Mouse (Mus musculus) CD4-positive, CD25-positive, alpha-beta regulatory T cell (primary cell): ENCODE measurements around the gene Ppy. TPM values are rescaled to one million over a fixed set of nuclear protein-coding genes. Genes with fewer than 3 reads are reported as not detected.

Experiments used
- polyA plus RNA-seq: library from polyadenylated mRNA; unstranded; fragments of 100-300 nt; shearing (Covaris generic); gene quantifications from one replicate; pipeline ENCODE4 v1.2.1, GENCODE M21; 2017

Ppy gene
- polyA plus RNA-seq: not detected

GRCm38 (mm10) chr11:102101219-102101618, at the start of gene Ppy:
Gene Ppy (minus strand): TSS chr11:102101319.

GRCm38 (mm10) chr11:102145471-102146001, 44.4 kb upstream of the Ppy start, which contains the start of gene Nags:
Gene Nags (plus strand): TSS chr11:102145513.

GRCm38 (mm10) chr11:102107732-102108131, 6.6 kb upstream of the Ppy start, which contains the start of gene Pyy:
Gene Pyy (minus strand): TSS chr11:102107832.

DNA sequence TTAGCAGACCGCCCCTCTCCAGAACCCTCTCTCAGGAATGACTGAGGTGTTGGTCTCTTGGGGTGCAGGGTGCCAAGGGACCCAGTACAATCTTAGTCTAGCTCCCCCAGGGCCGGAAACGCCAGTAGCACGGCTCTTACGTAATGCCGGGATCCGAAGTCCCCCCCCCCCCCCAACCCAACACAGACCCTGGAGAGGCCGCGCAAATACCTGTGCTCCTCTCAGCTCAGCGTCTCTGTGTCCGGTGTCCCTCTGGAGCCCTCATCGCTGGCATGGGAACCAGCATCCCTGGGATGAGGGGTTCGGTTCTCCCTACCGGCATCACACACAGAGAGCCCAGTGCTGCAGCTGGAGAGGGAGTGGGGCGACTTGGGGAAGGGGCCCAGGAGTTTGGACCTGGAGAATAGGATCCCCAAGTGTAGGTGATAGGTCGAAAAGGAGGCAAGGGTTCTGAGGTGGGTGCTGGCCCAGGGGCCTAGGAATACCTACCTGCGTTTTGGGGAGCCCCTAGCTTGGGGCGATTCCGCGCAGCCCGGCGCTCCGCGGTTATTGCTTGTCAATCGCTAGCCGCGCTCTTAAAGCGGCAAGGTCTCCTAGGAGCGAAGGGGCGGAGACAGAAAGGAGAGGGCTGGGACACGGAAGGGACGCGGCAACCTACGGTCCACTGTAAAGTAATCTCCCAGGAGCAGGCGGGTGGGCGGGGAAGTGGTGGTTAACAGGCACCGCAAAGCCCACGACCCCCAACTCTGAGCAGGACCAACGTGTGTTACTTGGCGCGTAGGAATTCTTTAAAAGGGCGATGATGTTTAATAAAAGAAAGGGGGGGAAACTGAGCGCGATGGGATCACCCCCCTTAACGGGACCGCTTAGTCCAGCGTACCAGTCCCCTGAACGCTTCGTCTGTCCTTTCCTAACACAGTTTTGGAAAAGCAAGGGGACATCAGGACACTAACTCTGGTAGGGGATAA, 12.9 kb downstream of the Ppy start, which contains the start of gene Mpp2:
Gene Mpp2 (minus strand): TSS at position 585 of the 968 bp plus-strand sequence.

Other genes starting within 250 kb of the Ppy start
- not detected for gene Meox1, start 206.9 kb downstream of the Ppy start, polyA plus RNA-seq
- gene Sost, start 134.3 kb downstream of the Ppy start, polyA plus RNA-seq: not detected
- gene Cfap97d1, start 117.0 kb downstream of the Ppy start, polyA plus RNA-seq: not detected
- 0.14 TPM for gene Dusp3, start 114.3 kb downstream of the Ppy start, polyA plus RNA-seq
- gene Mpp3, start 72.9 kb downstream of the Ppy start, polyA plus RNA-seq: 0.12 TPM
- not detected for gene Cd300lg, start 59.8 kb downstream of the Ppy start, polyA plus RNA-seq
- 1.8 TPM for gene Mpp2, start 12.8 kb downstream of the Ppy start, polyA plus RNA-seq
- not detected for gene Pyy, start 6.5 kb upstream of the Ppy start, polyA plus RNA-seq
- gene Nags, start 44.2 kb upstream of the Ppy start, polyA plus RNA-seq: not detected
- 8.5 TPM for gene Tmem101, start 55.1 kb upstream of the Ppy start, polyA plus RNA-seq
- 74.0 TPM for gene Lsm12, start 84.0 kb upstream of the Ppy start, polyA plus RNA-seq
- gene G6pc3, start 88.3 kb upstream of the Ppy start, polyA plus RNA-seq: 40.2 TPM
- gene Hdac5, start 128.8 kb upstream of the Ppy start, polyA plus RNA-seq: 34.6 TPM
- 0.25 TPM for gene BC030867, start 147.6 kb upstream of the Ppy start, polyA plus RNA-seq
- gene Asb16, start 167.4 kb upstream of the Ppy start, polyA plus RNA-seq: not detected
- gene Tmub2, start 183.6 kb upstream of the Ppy start, polyA plus RNA-seq: 60.1 TPM
- 19.2 TPM for gene Atxn7l3, start 195.3 kb upstream of the Ppy start, polyA plus RNA-seq
- gene Ubtf, start 218.4 kb upstream of the Ppy start, polyA plus RNA-seq: 138 TPM